Mouse (Mus musculus): ENCODE measurements around the gene Kcnc2. TPM values are rescaled to one million over a fixed set of nuclear protein-coding genes. Genes with fewer than 3 reads are reported as not detected.

Gene Kcnc2
- polyA plus RNA-seq (2012; ENCODE audit: low replicate concordance), result 0.21 TPM in 1 of 2 replicates, not detected in the other

GRCm38 (mm10) chr10:112270887-112271802 lies at the start of gene Kcnc2:
Gene Kcnc2, plus strand, starts transcription at chr10:112271121.

Other genes starting within 250 kb of the Kcnc2 start
- gene Glipr1l1, start 210.9 kb upstream of the Kcnc2 start, polyA plus RNA-seq (2012; ENCODE audit: low replicate concordance), result not detected in 2 replicates
- gene Glipr1l2, start 187.8 kb upstream of the Kcnc2 start, polyA plus RNA-seq (2012; ENCODE audit: low replicate concordance), result not detected in 2 replicates
- gene Glipr1l3, start 110.8 kb upstream of the Kcnc2 start, polyA plus RNA-seq (2012; ENCODE audit: low replicate concordance), result not detected in 2 replicates
- not detected in 2 replicates for gene Caps2, start 107.5 kb upstream of the Kcnc2 start, polyA plus RNA-seq (2012; ENCODE audit: low replicate concordance)